Mouse (Mus musculus) lung, postnatal 0 days (tissue): ENCODE measurements around the gene Arpc5l. TPM values are rescaled to one million over a fixed set of nuclear protein-coding genes. Genes with fewer than 3 reads are reported as not detected.

ENCODE experiments used
- ATAC-seq: fragments of 200-750 bp; cut with Nextera tagmentation; 2 replicates; pipeline ENCODE4 v1.8.0; 2017; ENCODE audit warnings: moderate library complexity
- DNase-seq: peaks from one replicate; pipeline ENCODE4 v3.0.0-alpha.2; 2016; ENCODE audit warnings: low spot score
- H3K27ac ChIP-seq: fragments of 300-500 bp; sonication (generic); 2 replicates; pipeline ENCODE4 v1.5.1; 2014; ENCODE audit warnings: antibody characterized with exemption, mild to moderate bottlenecking, low read length, mixed read lengths
- H3K27me3 ChIP-seq: fragments of 300-500 bp; sonication (generic); replicated peaks from 2 replicates; pipeline ENCODE4 v1.6.1; 2014; ENCODE audit warnings: low read length, mixed read lengths; ENCODE audit not compliant: insufficient read depth
- H3K36me3 ChIP-seq: fragments of 300-500 bp; sonication (generic); 2 replicates; pipeline ENCODE4 v1.6.1; 2014; ENCODE audit warnings: low read length, mixed read lengths; ENCODE audit not compliant: insufficient read depth
- H3K4me1 ChIP-seq: fragments of 300-500 bp; sonication (generic); 2 replicates; pipeline ENCODE4 v1.6.1; 2014; ENCODE audit warnings: antibody characterized with exemption, low read depth, low read length, mixed read lengths; ENCODE audit not compliant: insufficient read depth
- H3K4me2 ChIP-seq: fragments of 300-500 bp; sonication (generic); replicated peaks from 2 replicates; pipeline ENCODE4 v1.6.1; 2014; ENCODE audit warnings: low read depth, mild to moderate bottlenecking, low read length, moderate library complexity, mixed read lengths
- H3K4me3 ChIP-seq: fragments of 300-500 bp; sonication (generic); 2 replicates; pipeline ENCODE4 v1.5.1; 2014; ENCODE audit warnings: low read depth, low read length
- H3K9ac ChIP-seq: fragments of 300-500 bp; sonication (generic); replicated peaks from 2 replicates; pipeline ENCODE4 v1.6.1; 2014; ENCODE audit warnings: low read depth, mild to moderate bottlenecking
- H3K9me3 ChIP-seq: fragments of 300-500 bp; sonication (generic); 2 replicates; pipeline ENCODE4 v1.6.1; 2016; ENCODE audit warnings: low read length, mixed read lengths
- CTCF ChIP-seq: IDR thresholded peaks from 2 replicates; pipeline ENCODE4 v1.5.1; 2016; ENCODE audit warnings: antibody characterized with exemption, mild to moderate bottlenecking
- EP300 ChIP-seq: IDR thresholded peaks from 2 replicates; pipeline ENCODE4 v1.6.1; 2016; ENCODE audit warnings: antibody characterized with exemption, mild to moderate bottlenecking, control low read depth
- WGBS: fragments of 180-500 bp; shearing (Covaris S2); extraction: QIAGEN DNeasy Blood & Tissue Kit; methylation state at CpG from one replicate; pipeline ENCODE4 v1.1.7; 2014; 5-methylcytosine and 5-hydroxymethylcytosine counted together
- polyA plus RNA-seq: library from polyadenylated mRNA; unstranded; fragments of >200 nt; fragmentation: Nextera tagmentation; extraction: Ambion mirVana; gene quantifications from 2 replicates; pipeline ENCODE4 v1.2.1, GENCODE M21; 2015

Arpc5l gene
- polyA plus RNA-seq, 1 experiment from 2014 or later: 93.7 TPM

GRCm38 (mm10) chr2:38997386-38998374, 7.5 kb upstream of the Arpc5l start, which contains the start of gene Wdr38:
Gene Wdr38 (plus strand): TSS chr2:38997476.
- peak; percentile 97 for ATAC-seq
- Histone ChIP-seq H3K27me3 (no peaks in the 10 kb centered on the region), H3K4me2 (peak within 1 kb of the TSS; percentile 63), H3K4me1 (peaks cover 3% of the 10 kb centered on the region; the same call in 1 of the 2 replicates), H3K27ac (peak within 1 kb of the TSS; percentile 20; the same call in 1 of the 2 replicates), H3K9me3 (no peaks in the 10 kb centered on the region), H3K36me3 (peaks cover 9% of the 10 kb centered on the region), H3K4me3 (peak within 1 kb of the TSS; percentile 53), H3K9ac (peak within 1 kb of the TSS; percentile 48)
- TF ChIP-seq EP300 (no peak), CTCF (peak; percentile 98)
- DNase-seq: peak; percentile 91
- WGBS: 11% methylated on average over 33 of the region's 33 CpGs

- Histone ChIP-seq H3K27ac (no peak overlapping the region), H3K36me3 (peaks cover 9% of the 10 kb centered on the region), H3K4me3 (no peak overlapping the region), H3K4me1 (peaks cover 10% of the 10 kb centered on the region; the same call in 1 of the 2 replicates), H3K27me3 (no peaks in the 10 kb centered on the region), H3K9ac (no peak overlapping the region), H3K4me2 (no peak overlapping the region), H3K9me3 (no peaks in the 10 kb centered on the region)
- 27% methylated on average over 4 of the region's 4 CpGs for WGBS
- no peak for TF ChIP-seq CTCF
- no peak for TF ChIP-seq EP300
- DNase-seq (no peak), ATAC-seq (no peak)
Observed at GRCm38 (mm10) chr2:38999381-38999780, 5.8 kb upstream of the Arpc5l start.

GRCm38 (mm10) chr2:38999910-39000586, 5.1 kb upstream of the Arpc5l start:
- Histone ChIP-seq H3K4me3 (no peak overlapping the region), H3K27ac (no peak overlapping the region), H3K27me3 (no peaks in the 10 kb centered on the region), H3K9ac (no peak overlapping the region), H3K4me1 (peaks cover 10% of the 10 kb centered on the region; the same call in 1 of the 2 replicates), H3K36me3 (peaks cover 9% of the 10 kb centered on the region), H3K4me2 (no peak overlapping the region), H3K9me3 (no peaks in the 10 kb centered on the region)
- WGBS: 62% methylated on average over 8 of the region's 8 CpGs
- no peak for TF ChIP-seq EP300
- no peak for TF ChIP-seq CTCF
- ATAC-seq (no peak), DNase-seq (no peak)

- no peak for TF ChIP-seq EP300
- no peak for TF ChIP-seq CTCF
- H3K27ac ChIP-seq: no peak overlapping the region
- 76% methylated on average over 4 of the region's 4 CpGs for WGBS
- H3K4me2 ChIP-seq: no peak overlapping the region
- peaks cover 10% of the 10 kb centered on the region; the same call in 1 of the 2 replicates for H3K4me1 ChIP-seq
- peaks cover 9% of the 10 kb centered on the region for H3K36me3 ChIP-seq
- DNase-seq (no peak), ATAC-seq (no peak)
- no peak overlapping the region for H3K9ac ChIP-seq
- H3K27me3 ChIP-seq: no peaks in the 10 kb centered on the region
- no peak overlapping the region for H3K4me3 ChIP-seq
- H3K9me3 ChIP-seq: no peaks in the 10 kb centered on the region
Observed at GRCm38 (mm10) chr2:39000587-39000919, 4.6 kb upstream of the Arpc5l start.

- 79% methylated on average over 3 of the region's 3 CpGs for WGBS
- TF ChIP-seq EP300 (no peak), CTCF (no peak)
- H3K4me2 ChIP-seq: no peak overlapping the region
- H3K9ac ChIP-seq: no peak overlapping the region
- peaks cover 9% of the 10 kb centered on the region for H3K36me3 ChIP-seq
- no peaks in the 10 kb centered on the region for H3K27me3 ChIP-seq
- H3K4me3 ChIP-seq: no peak overlapping the region
- H3K9me3 ChIP-seq: no peaks in the 10 kb centered on the region
- H3K27ac ChIP-seq: no peak overlapping the region
- DNase-seq: no peak
- ATAC-seq: no peak
- H3K4me1 ChIP-seq: peaks cover 16% of the 10 kb centered on the region; the same call in 1 of the 2 replicates
Observed at GRCm38 (mm10) chr2:39001866-39002265, 3.3 kb upstream of the Arpc5l start.

- no peak overlapping the region for H3K4me3 ChIP-seq
- no peak overlapping the region for H3K9ac ChIP-seq
- peaks cover 9% of the 10 kb centered on the region for H3K36me3 ChIP-seq
- ATAC-seq: no peak
- peaks cover 17% of the 10 kb centered on the region for H3K4me1 ChIP-seq
- TF ChIP-seq CTCF (no peak), EP300 (no peak)
- no peak overlapping the region for H3K27ac ChIP-seq
- 41% methylated on average over 8 of the region's 8 CpGs for WGBS
- H3K27me3 ChIP-seq: no peaks in the 10 kb centered on the region
- H3K9me3 ChIP-seq: no peaks in the 10 kb centered on the region
- no peak overlapping the region; the same call in 1 of the 2 replicates for H3K4me2 ChIP-seq
- no peak for DNase-seq
Observed at GRCm38 (mm10) chr2:39003106-39003505, 2.0 kb upstream of the Arpc5l start.
